Mouse (Mus musculus) neural tube, embryonic 11.5 days (tissue): ENCODE measurements at regions not wholly inside any gene's neighbourhood (a gene's known extent, or its start where the extent isn't known, plus 50 kb on each side); places are given as distances from the start of the nearest gene placed in this dataset.
A peak's percentile ranks its signal among the peaks of the same experiment; 100 is the strongest.

Source experiments
- ATAC-seq: fragments of 200-750 bp; cut with Nextera tagmentation; 2 replicates; pipeline ENCODE4 v1.8.0; 2017; ENCODE audit warnings: moderate number of reproducible peaks, mild to moderate bottlenecking, moderate TSS enrichment, moderate library complexity; ENCODE audit not compliant: insufficient read depth, low FRiP score, low TSS enrichment
- DNase-seq: peaks from one replicate; pipeline ENCODE4 v3.0.0-alpha.2; 2015; ENCODE audit warnings: low spot score
- H3K27ac ChIP-seq: fragments of 300-500 bp; sonication (generic); 2 replicates; pipeline ENCODE4 v1.5.1; 2014; ENCODE audit warnings: low read depth, mild to moderate bottlenecking, low read length
- H3K27me3 ChIP-seq: fragments of 300-500 bp; sonication (generic); 2 replicates; pipeline ENCODE4 v1.6.1; 2014; ENCODE audit warnings: mild to moderate bottlenecking, low read length, mixed read lengths; ENCODE audit not compliant: control insufficient read depth, insufficient read depth
- H3K36me3 ChIP-seq: fragments of 300-500 bp; sonication (generic); 2 replicates; pipeline ENCODE4 v1.6.1; 2014; ENCODE audit warnings: mild to moderate bottlenecking, low read length, moderate library complexity, mixed read lengths; ENCODE audit not compliant: control insufficient read depth, insufficient read depth
- H3K4me1 ChIP-seq: fragments of 300-500 bp; sonication (generic); 2 replicates; pipeline ENCODE4 v1.6.1; 2014; ENCODE audit warnings: low read length, mixed read lengths; ENCODE audit not compliant: control insufficient read depth, insufficient read depth
- H3K4me2 ChIP-seq: fragments of 300-500 bp; sonication (generic); 2 replicates; pipeline ENCODE4 v1.6.1; 2014; ENCODE audit warnings: low read depth, mild to moderate bottlenecking, moderate library complexity
- H3K4me3 ChIP-seq: fragments of 300-500 bp; sonication (generic); 2 replicates; pipeline ENCODE4 v1.5.1; 2014; ENCODE audit warnings: low read depth, low read length
- H3K9ac ChIP-seq: fragments of 300-500 bp; sonication (generic); 2 replicates; pipeline ENCODE4 v1.6.1; 2014; ENCODE audit warnings: mild to moderate bottlenecking, low read length
- H3K9me3 ChIP-seq: fragments of 300-500 bp; sonication (generic); 2 replicates; pipeline ENCODE4 v1.6.1; 2016; ENCODE audit warnings: low read length; ENCODE audit not compliant: control insufficient read depth
- WGBS: fragments of 180-500 bp; shearing (Covaris S2); extraction: QIAGEN DNeasy Blood & Tissue Kit; methylation state at CpG from one replicate; pipeline ENCODE4 v1.1.7; 2014; 5-methylcytosine and 5-hydroxymethylcytosine counted together

DNA sequence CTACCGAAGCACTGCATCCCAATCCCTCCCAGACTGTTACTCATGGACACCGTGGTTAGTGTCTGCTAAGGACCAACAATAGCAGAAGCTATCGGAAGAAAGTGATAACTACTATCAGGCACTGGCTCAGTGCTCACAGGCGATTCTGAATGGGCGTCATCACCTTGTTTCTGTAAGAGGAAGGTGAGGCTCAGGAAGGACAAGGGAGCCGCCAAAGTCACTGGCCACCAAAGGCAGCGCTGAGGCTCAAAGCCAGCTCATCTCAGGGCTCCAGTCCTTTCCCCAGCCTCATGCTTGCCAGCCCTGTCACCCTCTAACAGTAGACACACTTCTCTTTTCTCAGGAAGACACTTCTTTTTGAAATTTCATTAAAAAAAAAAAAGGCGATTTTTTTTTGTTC is 270.4 kb downstream of the Rngtt start:
- H3K36me3 ChIP-seq = no peaks in the 10 kb centered on the region
- H3K27ac ChIP-seq = no peak overlapping the region
- H3K9me3 ChIP-seq = no peaks in the 10 kb centered on the region; the same call in 1 of the 2 replicates
- no peak overlapping the region for H3K4me2 ChIP-seq
- no peak for DNase-seq
- no peaks in the 10 kb centered on the region for H3K27me3 ChIP-seq
- H3K4me3 ChIP-seq = no peak overlapping the region
- no peak overlapping the region for H3K9ac ChIP-seq
- 90% methylated on average over 8 of the region's 8 CpGs for WGBS
- no peak for ATAC-seq
- no peaks in the 10 kb centered on the region for H3K4me1 ChIP-seq

DNA sequence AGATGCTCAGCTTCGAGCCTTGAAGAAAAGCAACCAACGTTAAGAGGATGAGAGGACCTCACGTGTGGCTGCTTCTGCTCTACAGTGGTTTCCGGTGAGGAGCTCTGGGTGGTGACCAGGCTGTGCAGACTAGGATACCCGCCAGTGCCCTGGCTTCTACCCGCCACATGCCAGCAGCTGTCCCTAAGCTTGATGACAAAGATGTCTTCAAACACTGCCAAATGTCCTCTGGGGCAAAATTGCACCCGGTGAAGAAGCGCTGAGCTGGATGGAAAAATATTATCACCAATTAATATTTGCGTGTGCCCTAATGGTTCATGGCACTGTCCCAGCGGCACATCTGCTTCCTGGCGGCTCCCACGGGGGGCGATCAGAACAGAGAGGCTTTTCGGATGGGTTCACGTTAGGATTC is 271.1 kb downstream of the Rngtt start:
- DNase-seq = no peak
- WGBS = 87% methylated on average over 15 of the region's 15 CpGs

DNA sequence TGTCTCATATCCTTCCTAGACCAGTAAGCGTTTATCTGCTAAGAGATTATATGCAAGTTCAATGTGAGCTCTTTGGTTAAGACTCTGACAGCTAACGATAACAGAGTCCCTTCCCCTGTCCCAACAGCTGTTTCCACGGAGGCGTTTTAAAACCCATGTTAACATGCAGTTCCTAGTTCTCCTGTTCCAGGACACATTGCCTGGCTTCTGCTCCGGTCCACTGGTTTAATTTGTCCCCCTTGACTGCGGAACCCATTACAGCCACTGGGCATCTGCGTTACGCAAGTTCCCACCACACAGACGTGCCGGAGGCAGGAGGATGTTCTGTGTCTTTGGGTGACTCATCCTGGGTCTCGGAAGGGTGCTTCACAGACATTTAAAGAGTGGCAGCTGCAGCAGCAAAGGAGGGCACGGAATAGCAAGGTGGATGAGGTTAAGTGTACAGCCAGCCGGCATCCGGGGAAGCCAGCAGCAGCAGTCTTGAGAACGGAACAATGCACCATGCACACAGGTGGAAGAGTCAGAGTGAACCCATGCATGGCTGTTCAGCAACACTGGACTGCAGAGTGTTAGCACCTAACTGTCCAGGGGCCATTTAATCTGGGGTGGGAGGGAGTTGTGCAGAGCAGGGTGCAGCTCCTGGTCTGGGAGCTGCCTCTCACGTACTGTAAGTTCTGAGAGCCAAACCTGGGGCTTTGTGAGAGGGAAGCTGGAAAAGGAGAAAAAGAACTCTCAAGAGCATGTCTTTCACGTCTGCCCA is 271.8 kb downstream of the Rngtt start:
- Histone ChIP-seq H3K9ac (no peak overlapping the region), H3K9me3 (no peaks in the 10 kb centered on the region; the same call in 1 of the 2 replicates), H3K27ac (no peak overlapping the region), H3K36me3 (no peaks in the 10 kb centered on the region), H3K4me3 (no peak overlapping the region), H3K4me2 (no peak overlapping the region), H3K4me1 (0 out of 2 replicates have a peak, but pooled peaks cover 5% of the 10 kb centered on the region), H3K27me3 (no peaks in the 10 kb centered on the region)
- DNase-seq (no peak), ATAC-seq (no peak)
- WGBS = 88% methylated on average over 17 of the region's 17 CpGs

More for the DNA sequence above, 271.1 kb downstream of the Rngtt start:
- H3K9ac ChIP-seq = no peak overlapping the region
- no peak overlapping the region for H3K27ac ChIP-seq
- H3K36me3 ChIP-seq = no peaks in the 10 kb centered on the region
- H3K27me3 ChIP-seq = no peaks in the 10 kb centered on the region
- 0 out of 2 replicates have a peak, but pooled peaks cover 4% of the 10 kb centered on the region for H3K4me1 ChIP-seq
- H3K4me3 ChIP-seq = no peak overlapping the region
- no peak for ATAC-seq
- H3K4me2 ChIP-seq = no peak overlapping the region
- no peaks in the 10 kb centered on the region; the same call in 1 of the 2 replicates for H3K9me3 ChIP-seq

DNA sequence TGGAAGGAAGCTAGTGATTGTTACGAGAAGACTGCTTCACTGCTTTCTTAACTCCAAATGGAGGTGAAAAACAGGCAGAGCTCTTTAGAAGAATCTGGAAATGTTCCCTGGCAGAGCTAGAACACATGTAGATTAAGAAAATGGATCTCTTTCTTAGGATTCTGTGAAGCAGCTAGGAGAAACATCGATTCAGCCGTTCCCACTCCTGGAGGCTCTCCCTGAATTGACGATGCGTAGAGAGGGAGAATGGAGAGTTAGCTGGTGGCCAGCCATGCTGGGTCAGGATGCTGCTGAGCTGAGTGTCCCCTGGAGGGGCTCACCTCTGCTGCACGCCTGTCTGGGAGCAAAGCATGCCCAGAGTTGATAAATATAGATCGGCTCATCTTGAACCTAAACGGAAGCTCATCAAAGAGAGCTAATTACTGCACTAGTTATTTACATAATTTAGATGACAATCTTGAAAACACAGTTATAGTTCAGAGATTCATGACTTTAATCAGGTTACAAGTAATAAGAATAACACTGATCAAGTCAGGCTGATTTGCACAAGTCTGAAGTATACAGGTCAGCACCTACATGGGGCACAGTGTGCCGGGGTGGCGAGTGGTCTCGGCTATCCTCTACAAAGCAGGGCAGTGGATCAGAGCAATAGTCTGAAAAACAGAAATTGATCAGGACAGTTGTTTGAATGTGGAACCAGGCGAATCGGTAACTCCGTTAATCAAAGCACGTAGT is 273.0 kb downstream of the Rngtt start:
- Histone ChIP-seq H3K27me3 (no peaks in the 10 kb centered on the region), H3K4me2 (no peak overlapping the region), H3K9ac (no peak overlapping the region), H3K4me1 (0 out of 2 replicates have a peak, but pooled peaks cover 5% of the 10 kb centered on the region), H3K36me3 (no peaks in the 10 kb centered on the region), H3K9me3 (no peaks in the 10 kb centered on the region), H3K4me3 (no peak overlapping the region), H3K27ac (no peak overlapping the region)
- ATAC-seq (no peak), DNase-seq (no peak)
- 88% methylated on average over 15 of the region's 15 CpGs for WGBS

DNA sequence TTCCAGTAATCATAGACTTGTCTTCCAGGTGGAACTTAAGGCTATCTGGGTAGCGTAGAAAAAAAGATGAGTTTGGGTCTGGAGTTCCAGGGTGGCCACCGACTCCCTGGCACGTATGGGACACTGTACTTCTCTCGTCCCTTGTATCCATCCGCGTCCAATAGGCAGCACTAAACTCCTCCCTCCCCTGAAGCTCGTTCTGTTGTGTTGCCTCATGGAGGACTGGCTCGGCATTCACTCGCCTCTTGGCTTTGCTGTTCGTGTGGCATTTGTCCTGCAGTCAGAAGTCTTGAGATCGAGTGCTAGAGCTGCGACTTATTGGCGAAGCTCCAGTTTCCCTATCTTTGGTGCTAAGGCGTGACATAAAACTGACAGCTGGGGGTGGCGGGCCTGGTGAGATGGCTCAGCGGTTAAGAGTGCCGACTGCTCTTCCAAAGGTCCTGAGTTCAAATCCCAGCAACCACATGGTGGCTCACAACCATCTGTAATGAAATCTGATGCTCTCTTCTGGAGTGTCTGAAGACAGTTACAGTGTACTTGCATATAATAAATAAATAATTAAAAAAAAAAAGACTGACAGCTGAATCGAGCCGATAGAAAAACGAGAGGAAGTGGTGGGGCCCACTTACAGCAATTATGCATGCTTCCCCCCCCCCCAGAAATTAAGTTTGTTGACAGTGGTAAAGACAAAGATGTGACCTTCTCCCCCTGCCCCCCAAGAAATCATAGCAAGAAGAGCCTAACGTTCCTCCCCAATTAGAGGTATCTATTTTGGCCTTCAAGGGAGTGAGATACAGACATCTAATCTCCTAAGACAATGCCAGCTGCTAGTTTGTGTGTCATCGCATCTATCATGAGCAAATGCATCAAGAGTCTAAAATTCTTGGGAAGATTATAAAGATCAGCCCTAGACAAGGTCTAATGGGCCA is 274.1 kb downstream of the Rngtt start:
- H3K4me1 ChIP-seq = peaks cover 9% of the 10 kb centered on the region
- WGBS = 93% methylated on average over 22 of the region's 22 CpGs

DNA sequence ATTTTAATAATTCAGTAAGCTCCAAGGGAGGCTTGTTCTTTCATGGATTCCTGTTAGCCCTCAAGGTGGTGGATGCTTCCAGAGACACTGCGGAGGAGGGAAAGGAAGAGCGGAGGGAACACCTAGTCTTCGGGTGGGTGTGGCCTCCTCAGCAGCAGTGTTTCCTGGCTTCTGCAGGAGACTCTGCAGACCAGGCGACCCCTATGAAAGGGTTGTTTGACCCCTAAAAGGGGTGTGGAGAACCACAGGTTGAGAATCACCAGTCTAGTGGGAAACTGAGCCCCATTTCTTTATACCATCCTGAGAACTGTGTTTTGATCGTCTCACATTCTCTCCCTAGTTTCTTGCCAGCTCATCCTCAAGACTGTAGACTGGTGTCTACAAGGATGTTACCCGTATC is 275.7 kb downstream of the Rngtt start:
- Histone ChIP-seq H3K4me3 (no peak overlapping the region), H3K4me1 (peaks cover 10% of the 10 kb centered on the region), H3K4me2 (no peak overlapping the region), H3K27me3 (no peaks in the 10 kb centered on the region), H3K36me3 (no peaks in the 10 kb centered on the region), H3K9me3 (no peaks in the 10 kb centered on the region), H3K27ac (no peak overlapping the region), H3K9ac (peak overlapping the region; percentile 3; the same call in 1 of the 2 replicates)
- DNase-seq (no peak), ATAC-seq (no peak)
- WGBS = 75% methylated on average over 6 of the region's 6 CpGs

More for the DNA sequence above, 274.1 kb downstream of the Rngtt start:
- Histone ChIP-seq H3K36me3 (no peaks in the 10 kb centered on the region), H3K9me3 (no peaks in the 10 kb centered on the region), H3K4me3 (no peak overlapping the region), H3K27ac (no peak overlapping the region), H3K4me2 (no peak overlapping the region), H3K27me3 (no peaks in the 10 kb centered on the region), H3K9ac (no peak overlapping the region)
- ATAC-seq (no peak), DNase-seq (no peak)

DNA sequence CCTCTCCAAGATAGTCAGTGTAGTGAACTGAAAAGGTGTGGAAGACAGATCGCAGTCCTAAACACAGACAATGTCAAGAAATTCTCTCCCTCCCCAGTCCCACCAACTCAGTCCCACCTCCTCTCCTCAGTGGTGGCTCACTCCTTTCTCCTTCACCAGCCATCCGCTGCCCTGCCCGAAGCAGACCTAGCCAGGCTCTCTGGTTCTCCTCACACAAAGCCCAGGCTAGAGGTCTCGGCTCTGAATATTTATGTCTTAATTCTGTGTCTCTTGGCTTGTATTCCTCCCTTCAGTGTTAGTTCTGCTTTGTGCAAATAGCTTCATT is 276.1 kb downstream of the Rngtt start:
- H3K9ac ChIP-seq = peak overlapping the region; percentile 3; the same call in 1 of the 2 replicates
- H3K4me3 ChIP-seq = no peak overlapping the region
- H3K4me1 ChIP-seq = peaks cover 10% of the 10 kb centered on the region
- H3K9me3 ChIP-seq = no peaks in the 10 kb centered on the region
- no peak overlapping the region for H3K27ac ChIP-seq
- ATAC-seq (peak; percentile 32), DNase-seq (no peak)
- no peak overlapping the region for H3K4me2 ChIP-seq
- 32% methylated on average over 4 of the region's 4 CpGs for WGBS
- H3K27me3 ChIP-seq = no peaks in the 10 kb centered on the region
- H3K36me3 ChIP-seq = no peaks in the 10 kb centered on the region

DNA sequence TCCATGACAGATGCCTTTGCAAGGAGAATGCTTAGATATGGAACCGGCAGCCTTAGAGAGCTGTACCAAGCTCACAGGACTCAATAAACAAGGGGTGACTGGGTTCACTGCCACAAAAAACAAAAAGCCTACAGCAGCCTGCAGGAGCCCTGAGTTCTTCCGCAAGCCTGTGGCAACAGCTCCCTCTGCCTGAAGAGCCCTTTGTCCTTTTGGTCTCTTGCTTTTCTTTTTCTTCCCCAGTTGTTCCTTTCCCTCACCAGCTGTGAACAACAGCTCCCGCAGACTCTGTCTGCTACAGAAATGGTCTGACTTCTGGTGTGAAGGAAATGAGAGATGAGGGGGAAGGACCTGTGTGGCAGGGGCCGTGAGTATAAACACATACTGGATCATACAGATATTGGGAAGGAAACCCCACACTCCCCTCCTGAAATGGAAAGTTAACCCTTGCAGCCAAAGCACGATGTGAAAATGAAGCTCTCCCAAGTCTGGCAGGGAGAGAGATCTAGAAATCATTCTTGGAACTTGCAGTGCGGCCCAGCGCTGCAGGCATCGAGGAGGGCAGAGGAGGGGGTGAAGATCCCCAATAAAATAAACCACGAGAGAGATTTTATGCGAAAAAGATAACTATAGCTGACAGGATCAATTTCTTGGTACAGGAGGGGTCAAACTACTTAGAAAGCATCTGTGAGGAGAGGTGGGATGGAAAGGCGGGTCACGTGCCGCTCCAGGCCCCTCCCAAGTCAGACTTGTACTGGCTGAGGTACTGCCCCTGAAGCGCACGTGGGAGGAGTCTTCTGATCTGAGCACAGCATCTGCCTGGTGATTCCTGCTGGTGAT is 276.7 kb downstream of the Rngtt start:
- peaks cover 10% of the 10 kb centered on the region for H3K4me1 ChIP-seq
- DNase-seq (peak; percentile 70), ATAC-seq (peak; percentile 80)
- no peak overlapping the region for H3K4me3 ChIP-seq
- no peaks in the 10 kb centered on the region for H3K27me3 ChIP-seq
- 5% methylated on average over 15 of the region's 15 CpGs for WGBS
- H3K27ac ChIP-seq = peak overlapping the region; percentile 55
- peak overlapping the region; percentile 19 for H3K9ac ChIP-seq
- H3K9me3 ChIP-seq = no peaks in the 10 kb centered on the region
- no peaks in the 10 kb centered on the region for H3K36me3 ChIP-seq
- H3K4me2 ChIP-seq = peak overlapping the region; percentile 31
